Mouse (Mus musculus): ENCODE measurements at regions not wholly inside any gene's neighbourhood (a gene's known extent, or its start where the extent isn't known, plus 50 kb on each side); places are given as distances from the start of the nearest gene placed in this dataset.

DNA sequence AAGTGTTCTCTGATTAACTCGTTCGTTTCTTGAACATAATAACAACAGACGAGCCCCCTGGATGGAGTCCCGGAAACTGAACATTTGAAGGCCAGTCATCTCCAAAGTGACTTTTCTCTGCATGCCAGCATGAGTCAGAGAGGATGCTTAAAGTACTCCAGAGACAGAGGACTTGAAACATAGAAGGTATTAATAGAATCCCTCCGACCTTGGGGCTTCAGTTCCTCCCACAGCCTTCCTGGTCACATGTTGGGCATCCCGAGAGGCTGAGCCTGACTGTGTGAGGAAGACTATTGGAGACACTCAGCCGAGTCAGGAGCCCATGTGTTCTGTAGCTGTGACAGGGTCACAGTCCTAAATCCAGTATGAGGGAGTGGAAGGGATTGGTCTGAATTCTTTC lies 232.7 kb upstream of the Serp2 start:
- DNase-seq (ENCODE audit: low spot score) = no peak

DNA sequence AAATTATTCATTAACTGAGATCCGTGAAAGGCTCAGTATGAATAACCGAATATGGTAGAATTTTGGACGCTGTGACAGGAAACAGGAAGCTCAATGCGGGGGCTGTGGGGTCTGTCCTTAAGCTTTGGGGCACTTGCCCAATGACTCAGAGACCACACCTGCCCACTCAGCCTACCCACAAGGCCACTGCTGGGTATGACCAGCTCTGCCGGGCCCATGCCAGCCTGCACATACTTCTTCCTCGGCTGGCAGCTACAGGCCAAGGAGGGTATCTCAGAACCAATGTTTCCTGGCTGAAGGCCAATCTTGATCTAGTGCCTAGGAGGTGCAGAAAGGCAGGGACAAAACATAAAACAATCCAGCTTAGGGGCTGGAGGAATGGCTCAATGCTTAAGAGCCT lies 230.9 kb upstream of the Serp2 start:
- DNase-seq (ENCODE audit: low spot score) = no peak

DNA sequence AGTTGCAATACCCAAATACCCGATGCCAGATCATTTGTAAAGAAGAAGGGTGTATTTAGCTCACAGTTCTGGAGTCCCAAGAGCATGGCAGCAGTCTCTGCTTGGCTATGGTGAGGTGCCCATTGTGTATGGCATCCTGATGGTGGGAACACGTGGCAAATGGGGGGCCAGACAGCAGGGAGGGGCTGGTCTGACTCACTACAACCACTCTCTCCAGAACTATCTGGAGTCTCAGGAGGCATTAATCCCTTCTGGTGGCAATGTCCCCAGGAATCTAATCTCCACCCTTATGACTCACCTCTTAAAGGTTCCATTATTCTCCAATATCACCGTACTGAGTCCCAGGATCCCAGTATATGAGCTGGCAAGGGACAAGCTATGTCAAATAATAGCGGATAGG lies 229.5 kb upstream of the Serp2 start:
- DNase-seq (ENCODE audit: low spot score) = no peak

DNA sequence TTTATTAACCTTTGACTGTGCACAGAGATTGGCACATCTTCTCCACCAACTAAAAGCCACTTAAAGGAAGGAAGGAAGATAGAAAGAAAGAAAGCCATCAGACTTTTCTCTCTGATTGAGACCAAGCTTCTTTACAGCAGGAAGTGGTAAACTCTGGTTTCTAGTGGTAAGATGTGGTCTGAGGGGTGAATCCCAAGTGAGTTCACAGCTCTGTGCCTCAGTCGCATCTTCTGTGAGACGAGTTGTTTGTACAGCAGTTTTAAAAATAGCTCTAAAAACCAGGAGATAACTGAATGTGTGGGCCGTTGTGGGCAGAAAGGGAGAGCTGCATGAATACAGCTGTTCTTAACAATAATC lies 224.8 kb upstream of the Serp2 start:
- DNase-seq (ENCODE audit: low spot score) = no peak

DNA sequence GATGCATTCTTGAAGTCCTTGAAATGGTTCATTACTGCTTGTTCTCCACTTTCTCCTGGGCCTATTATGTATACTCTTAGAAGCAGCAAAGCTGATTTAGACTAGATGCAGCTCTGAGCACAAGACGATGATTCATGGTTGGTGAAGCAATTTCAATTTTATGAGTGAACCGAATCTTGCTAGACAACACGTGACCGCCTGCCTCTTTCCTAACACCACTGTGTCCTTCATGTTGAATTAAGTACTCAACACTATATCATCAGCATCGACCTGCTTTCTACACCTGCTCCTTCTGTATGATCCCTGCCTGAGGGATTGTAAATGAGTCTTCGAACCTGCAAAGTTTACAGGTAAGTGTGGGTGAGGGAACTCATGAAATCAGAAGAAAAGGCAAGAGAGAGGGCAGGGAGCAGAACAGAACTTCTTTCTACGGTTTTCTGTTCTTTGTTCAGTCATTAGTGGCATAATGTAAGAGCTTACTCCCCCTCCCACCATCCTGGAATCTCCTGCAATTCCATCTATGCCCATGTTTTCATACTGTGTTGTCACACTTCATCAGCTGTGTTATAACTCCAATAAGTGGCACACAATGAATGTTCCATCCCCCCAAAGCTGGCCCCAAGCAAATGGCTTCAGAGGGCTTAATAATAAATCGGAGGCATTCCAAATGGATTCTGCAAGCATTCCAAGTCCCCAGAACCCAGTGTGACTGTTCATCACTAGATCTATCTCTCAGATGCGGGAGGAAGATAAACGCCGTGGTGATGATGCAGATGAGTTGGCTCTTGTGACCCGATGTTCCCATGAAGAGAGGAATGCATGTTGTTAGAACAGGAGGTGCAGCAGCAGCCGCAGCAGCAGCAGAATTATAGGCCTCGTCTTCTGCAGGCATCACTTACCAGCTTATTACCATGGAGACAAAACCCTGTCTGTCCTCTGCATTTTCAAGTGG lies 224.2 kb upstream of the Serp2 start:
- peak; percentile 54 for DNase-seq (ENCODE audit: low spot score)

DNA sequence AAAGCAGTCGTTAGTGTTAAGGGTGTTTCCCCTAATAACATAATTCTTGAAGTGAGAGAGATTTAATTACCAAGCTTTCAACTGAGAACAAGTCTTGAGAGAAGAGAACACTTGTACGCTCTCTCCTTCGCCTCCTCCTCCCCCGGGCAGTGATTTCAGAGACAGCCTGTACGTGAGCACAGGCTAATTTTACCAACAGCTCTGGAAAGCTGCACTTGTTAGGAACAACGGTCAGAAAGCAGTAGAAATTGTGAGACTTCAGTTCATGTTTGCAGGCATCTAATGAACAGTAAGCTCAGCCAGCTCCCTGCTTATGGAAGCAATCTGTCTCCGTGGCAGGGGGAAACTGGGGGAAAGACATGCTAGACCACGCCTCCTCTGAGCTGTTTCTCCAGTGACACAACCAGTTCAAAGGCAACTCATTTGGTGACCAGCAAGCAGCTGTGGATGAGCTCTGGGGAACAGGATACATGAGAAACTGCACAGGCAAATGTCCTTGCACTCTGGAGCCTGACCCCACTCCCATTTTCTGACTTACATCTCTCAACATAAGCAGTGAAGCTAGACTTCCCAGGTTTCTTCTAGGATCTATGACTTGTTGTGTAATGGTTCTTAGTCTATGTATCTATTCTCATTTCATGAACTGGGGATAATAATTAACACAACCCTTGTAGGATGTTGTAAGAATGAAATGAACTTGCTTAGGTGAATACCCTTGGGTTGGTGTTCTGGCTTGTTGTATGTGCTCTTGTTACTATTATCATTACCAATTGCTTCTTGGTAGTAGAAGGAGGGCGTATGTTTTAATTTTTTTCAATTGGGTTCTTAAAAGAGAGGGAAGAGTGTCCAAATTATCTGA lies 222.1 kb upstream of the Serp2 start:
- no peak for DNase-seq (ENCODE audit: low spot score)

DNA sequence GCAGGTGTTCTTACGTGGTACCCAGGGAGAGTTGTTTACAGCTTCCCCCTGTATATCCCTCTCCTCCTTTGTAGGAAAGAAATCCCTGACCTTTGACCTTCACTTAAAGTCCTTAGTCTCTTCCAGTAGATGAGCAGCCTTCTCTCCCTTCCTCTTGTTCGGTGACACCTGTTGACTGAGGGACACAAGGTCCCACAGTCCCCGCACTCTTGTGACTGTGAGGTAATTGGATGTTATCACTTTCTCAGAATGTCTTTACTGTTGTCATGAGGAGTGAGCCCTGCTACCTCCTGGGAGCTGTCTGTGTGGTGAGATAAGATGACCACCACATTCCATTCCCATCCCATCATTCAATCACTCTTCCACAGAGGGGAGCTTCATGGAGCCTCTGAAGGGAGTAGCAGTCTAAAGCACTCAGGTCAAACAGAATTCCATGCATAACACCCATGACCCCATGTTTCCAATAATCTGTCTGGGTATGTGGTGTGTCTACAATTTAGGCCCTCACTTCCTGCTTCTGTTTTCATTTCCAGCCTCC lies 218.8 kb upstream of the Serp2 start:
- no peak for DNase-seq (ENCODE audit: low spot score)

DNA sequence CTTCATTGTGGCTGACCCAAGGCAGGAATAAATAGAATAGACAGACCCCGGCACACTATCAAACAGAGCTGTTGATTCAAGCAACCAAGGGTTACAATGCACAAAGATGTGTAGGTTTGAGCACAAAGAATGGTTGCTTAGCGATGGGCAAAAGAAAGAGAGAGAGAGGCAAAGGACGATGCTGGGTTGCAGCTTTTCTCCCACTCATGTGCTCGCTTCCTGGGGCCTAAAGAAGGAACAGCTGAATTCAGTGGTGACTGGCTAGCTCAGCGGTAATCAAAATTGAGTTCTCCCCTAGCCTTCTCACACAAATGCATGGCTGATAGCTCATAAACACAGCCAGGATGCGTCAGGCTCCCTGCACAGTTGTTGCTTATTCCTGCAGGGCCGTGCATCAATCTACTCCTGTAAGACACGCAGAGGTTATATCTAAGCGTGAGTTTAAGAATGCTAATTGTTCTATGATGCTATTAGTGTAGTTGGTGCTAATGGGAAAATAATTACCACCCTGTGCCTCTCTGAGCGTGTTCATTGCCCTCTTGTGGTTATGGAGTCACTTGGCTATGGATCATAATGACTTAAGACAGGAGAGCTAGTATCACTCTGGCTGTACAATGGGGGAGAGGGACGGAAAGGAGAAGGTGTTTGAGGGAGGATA lies 216.2 kb upstream of the Serp2 start:
- DNase-seq (ENCODE audit: low spot score) = peak; percentile 50

DNA sequence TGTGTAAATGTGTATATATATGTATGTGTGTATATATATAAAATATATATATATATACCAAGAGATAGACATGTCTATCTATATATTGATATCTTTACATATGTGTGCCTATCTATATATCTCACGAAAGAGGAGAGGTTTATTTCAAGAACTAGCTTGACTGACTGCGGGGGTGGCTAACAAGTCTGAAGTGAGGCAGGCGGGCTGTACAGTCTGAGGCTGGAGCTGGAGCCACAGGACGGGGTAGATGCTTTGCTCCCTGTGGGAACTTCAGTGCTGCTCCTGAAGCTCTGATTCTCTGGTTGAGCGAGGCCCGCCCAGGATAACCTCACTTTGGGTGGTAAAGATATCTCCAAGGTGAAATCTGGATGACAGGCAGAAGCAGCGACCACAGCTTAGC lies 213.4 kb upstream of the Serp2 start:
- no peak for DNase-seq (ENCODE audit: low spot score)

DNA sequence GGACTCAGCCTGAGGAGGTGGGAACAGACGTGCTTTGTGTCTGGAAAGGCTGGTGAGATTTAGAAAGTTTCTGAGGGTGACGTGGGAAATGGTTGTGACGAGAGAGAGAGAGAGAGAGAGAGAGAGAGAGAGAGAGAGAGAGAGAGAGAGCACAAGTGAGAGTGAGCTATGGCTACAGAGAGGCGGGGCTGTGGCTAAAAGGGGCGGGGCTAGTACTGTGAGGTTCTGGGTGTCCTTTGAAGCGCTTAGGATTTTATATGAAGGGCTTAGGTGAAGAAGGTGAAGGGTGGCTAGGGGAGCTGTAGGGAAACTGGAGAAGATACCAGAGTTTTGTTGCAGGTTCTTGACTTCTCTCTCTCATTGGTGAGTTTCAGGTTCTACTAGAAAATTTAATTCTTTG lies 210.6 kb upstream of the Serp2 start:
- no peak for DNase-seq (ENCODE audit: low spot score)

DNA sequence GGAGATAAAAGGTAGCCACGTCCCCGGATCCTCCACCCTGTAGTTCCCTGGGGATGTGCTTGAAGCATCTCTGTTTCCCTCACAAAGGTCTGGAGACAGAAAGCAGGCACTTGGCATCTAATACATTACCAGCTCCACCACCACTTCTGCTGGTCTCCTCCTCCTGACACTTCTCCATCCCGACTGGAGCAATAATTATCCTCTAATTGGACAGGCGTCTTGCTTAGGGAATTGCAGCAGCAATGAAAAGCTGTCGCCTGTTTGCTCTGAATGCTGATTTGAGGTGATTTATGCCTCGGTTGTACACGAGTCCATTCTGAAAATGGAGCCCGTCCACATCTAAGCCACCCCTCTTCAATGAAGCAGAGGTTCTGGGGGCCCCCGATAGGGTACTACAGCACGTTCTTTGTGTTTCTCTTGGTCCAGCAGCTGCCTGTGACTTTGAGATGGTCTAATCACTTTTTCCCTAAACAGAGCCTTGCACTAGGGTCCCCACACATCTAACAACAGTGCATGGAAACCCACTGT lies 209.6 kb upstream of the Serp2 start:
- no peak for DNase-seq (ENCODE audit: low spot score)

DNA sequence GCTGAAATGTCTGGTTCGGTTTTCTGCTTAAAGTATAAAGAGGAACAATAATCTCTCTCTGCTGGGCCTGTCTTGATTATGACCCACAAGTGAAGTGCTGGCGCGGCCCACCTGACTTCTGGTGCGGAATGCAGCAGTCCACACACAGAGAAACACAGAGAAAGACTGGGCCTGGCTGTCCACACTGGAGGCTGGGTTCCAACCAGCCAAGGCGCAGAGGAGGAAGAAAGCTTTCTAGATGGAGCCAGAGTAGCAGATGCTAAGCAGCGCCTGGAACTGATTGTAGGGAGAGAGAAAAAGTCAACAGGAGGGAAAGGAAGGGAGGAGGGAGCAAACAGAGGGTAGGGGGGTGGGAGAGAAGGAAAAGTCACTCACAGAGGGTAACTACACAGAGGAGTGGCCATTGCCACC lies 208.4 kb upstream of the Serp2 start:
- no peak for DNase-seq (ENCODE audit: low spot score)

DNA sequence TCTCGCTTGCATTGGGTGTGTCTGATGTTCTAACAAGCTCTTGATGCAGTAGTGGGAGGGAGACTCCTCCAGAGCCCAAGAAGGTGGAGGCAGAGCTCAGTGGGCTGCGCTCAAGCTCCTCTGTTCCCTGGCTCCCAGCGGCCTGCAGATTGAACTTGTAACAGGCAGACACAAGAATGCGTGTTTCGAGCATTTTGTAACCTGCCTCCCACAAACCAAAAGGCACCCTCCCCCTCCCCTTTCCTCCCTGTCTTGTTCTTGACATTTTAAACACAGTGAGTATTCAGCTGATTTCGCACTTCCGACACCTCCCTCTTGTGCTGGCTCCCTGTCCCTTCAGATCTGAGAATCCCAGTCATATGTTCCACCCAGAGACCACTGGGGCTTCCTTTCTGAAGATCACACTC lies 207.7 kb upstream of the Serp2 start:
- no peak for DNase-seq (ENCODE audit: low spot score)

DNA sequence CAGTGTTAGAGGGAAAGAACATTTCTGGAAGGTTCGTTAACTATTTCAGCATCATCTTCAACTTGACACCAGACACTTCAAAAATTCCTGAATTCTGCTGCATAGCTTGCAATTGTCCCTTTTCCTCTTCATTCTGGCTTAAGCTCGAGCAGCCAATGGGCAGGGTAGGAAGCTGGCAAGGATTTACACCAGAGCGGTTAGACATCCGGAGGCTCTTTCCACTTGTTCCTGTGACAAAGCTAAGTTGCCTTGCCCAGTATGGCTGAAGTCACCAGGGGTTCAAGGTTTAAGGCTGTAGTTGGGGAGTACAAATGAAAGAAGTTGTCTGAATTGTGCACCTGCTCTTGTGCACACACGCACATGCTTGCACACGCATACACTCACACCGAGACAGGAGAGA lies 206.8 kb upstream of the Serp2 start:
- DNase-seq (ENCODE audit: low spot score) = no peak

DNA sequence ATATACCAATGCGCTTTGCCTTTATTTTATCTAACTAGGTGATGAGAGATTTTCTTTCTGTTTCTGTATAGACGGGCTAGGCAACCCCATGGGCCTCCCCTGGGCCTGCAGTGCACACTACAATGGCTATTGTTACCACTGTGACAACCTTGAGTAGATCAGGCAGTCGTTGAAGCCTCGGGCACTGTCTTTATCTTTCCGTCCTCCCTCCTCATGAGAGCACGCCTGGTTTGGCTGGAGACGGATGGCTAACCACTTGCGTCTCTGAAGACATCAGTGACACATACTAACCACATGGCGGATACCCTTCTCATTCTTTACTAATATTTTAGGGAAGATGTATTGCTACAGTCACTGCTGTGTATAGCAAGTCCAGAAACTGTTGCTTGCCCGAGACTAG lies 206.1 kb upstream of the Serp2 start:
- DNase-seq (ENCODE audit: low spot score) = no peak

DNA sequence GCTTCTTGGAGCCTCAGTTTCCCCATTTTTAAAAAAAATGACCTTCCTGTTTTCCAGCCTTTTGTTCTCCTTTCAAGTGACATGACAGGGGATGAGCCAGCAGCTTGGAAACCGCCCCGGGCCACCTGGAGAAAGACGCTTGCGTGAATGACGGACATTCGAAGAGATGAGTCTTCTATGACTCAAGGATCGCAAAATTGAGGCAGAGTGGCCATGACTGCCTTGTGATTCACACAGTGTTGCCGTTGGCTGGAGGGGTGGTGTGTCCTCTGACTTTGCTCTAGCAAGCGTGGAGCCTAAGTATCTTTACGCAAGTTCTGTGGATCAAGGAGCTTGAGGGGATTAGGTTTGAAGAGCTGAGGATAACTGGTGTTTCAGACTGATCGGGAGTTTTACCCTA lies 205.0 kb upstream of the Serp2 start:
- DNase-seq (ENCODE audit: low spot score) = no peak

DNA sequence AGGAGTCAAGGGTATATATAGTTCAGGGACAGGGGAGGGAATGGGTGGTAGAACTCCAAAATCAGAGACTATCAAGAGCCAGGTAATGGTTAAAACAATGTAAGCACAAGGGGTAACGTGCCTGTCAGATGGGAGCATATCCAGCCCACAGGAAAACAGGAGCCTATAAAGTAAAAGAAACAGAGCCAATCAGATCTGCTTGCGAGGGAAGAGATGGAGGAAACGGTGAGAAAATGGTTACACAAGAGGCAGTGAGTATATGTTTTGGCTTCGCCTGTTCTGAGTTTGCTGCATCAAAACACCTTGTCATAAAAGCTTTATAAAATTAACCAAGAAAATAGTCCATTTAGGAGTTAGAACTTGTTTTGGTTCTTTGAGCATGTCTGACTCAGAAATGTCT lies 204.6 kb upstream of the Serp2 start:
- no peak for DNase-seq (ENCODE audit: low spot score)

DNA sequence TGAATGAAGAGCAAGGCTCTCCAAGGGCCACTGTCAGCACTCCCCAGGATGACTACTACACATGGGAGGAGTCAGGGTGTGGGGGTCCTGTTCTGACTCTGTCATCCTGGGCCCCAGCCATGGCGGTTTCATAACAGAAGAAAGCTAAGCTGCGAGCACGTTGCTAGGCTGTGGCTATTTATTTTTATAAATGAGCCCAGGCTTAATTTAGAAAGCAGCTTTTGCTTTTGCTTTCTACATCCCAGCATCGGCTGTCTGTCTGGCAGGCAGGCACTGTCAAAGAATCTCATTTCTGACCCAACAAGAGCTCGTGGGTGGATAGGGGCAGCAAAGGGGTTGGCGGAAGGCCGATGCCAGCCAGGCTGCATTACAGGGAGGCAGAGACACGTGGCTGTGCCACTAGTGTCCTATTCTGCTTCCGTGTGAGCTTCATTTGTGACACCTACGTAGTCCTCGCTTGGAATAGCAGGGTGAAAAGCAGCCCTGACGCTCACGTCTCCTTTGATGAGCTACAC lies 203.9 kb upstream of the Serp2 start:
- DNase-seq (ENCODE audit: low spot score) = no peak

DNA sequence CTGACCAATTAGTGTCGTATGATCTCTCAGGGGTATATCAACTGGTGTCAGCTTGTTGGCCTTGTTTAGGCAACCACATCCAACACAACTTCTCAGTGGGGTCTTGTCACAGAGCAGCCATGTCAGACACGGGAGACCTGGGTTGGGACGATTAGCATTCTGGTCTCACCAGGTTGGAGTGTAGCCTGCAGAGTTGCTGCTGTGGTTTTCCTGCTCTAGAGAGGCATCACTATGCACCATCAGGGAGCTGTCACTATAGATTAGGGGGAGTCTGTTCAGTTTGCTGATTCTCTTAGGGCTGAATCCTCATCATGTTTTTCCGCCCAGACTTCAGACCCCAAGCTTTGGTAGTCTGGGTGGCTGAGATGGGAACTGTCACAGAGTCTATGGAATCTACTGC lies 202.7 kb upstream of the Serp2 start:
- DNase-seq (ENCODE audit: low spot score) = no peak

DNA sequence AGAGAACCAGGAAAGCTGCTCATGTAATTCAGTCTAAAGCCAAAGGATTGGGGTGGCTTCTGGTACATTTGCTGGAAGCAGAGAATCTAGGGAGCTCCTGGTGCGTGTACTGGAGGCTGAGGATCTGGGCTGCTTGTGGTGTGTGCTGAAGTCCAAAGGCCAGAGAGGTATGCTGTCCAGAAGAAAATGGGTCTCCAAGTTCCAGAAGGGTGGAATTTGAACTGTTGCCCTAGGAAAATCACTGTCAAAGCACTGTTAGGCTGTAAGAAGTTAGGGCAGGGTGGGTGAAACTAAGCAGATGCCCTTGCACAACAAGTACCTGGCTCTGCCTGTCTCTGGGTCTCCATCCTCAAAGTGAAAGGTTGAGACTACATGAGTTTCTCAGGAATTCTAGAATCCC lies 201.9 kb upstream of the Serp2 start:
- no peak for DNase-seq (ENCODE audit: low spot score)

DNA sequence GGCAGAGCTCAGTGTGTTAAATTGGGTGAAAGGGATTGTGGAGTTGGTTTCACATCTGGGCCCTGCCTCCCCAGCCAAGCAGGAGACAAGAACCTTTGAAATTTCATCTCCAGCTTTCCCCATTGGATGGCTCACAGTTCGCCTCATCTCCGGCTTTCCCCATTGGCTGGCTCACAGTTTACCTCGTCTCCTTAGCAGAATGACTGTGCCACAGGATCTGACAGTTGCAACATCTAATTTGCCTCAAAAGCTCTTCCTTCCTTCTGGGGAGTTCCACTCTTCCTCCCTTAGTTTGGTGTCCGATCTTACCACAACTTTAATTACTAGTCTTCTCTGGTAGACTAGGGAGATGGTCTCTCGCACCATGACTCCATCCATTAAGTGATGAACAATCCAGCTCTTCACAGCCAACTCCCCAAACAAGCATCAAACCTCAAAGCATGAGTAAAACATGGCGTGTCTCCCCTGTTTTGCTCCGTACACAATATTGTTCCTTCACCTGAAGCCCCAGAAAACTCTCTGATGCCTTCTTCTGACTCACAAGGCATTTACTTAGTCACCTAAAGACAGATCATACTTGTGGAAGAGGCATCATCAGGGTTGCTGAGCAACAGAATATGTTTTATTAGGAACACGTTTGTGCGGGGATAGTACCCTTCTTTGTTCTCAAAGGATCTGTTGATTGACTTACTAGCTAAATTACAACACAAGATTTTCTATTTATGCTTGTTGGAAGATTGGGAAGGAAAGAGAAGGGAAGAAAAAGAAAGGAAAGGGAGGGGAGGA lies 199.1 kb upstream of the Serp2 start:
- DNase-seq (ENCODE audit: low spot score) = no peak
